Mouse (Mus musculus) spleen, adult 2 months (tissue): ENCODE results near the gene Cyp24a1. TPM values are rescaled to one million over a fixed set of nuclear protein-coding genes. Genes with fewer than 3 reads are reported as not detected.
A peak's percentile ranks its signal among the peaks of the same experiment; 100 is the strongest.

Experiments used
- DNase-seq, 2 experiments: peaks; one replicate each; pipeline versions ENCODE4 v3.0.0 to v3.0.0-alpha.2; 2012 to 2021; ENCODE audit warnings: low spot score in 2 of 2, low read depth in 1 of 2
- H3K27ac ChIP-seq: fragments of 200-500 bp; 2 replicates; pipeline ENCODE4 v1.5.1; 2012; ENCODE audit warnings: low read length, inconsistent platforms; ENCODE audit not compliant: insufficient read depth
- H3K27me3 ChIP-seq: fragments of 200-500 bp; 2 replicates; pipeline ENCODE4 v1.6.1; 2012; ENCODE audit warnings: mild to moderate bottlenecking, moderate library complexity, low read length, inconsistent platforms; ENCODE audit not compliant: control insufficient read depth, insufficient read depth
- H3K36me3 ChIP-seq: fragments of 200-500 bp; 2 replicates; pipeline ENCODE4 v1.6.1; 2012; ENCODE audit warnings: mild to moderate bottlenecking, low read length, inconsistent platforms; ENCODE audit not compliant: control insufficient read depth, insufficient read depth
- H3K4me1 ChIP-seq: fragments of 200-500 bp; 2 replicates; pipeline ENCODE4 v1.6.1; 2011; ENCODE audit warnings: inconsistent platforms; ENCODE audit not compliant: control insufficient read depth, insufficient read depth, insufficient read length
- H3K4me3 ChIP-seq: fragments of 200-500 bp; 2 replicates; pipeline ENCODE4 v1.5.1; 2011; ENCODE audit warnings: mild to moderate bottlenecking, inconsistent platforms; ENCODE audit not compliant: insufficient read depth, insufficient read length; ENCODE audit errors: extremely low read depth
- CTCF ChIP-seq: fragments of 200-500 bp; IDR thresholded peaks from 2 replicates; pipeline ENCODE4 v1.5.1; 2011; ENCODE audit warnings: mild to moderate bottlenecking, inconsistent platforms; ENCODE audit not compliant: insufficient read depth, insufficient read length, insufficient replicate concordance; ENCODE audit errors: extremely low read depth
- POLR2A ChIP-seq: fragments of 200-500 bp; IDR thresholded peaks from 2 replicates; pipeline ENCODE4 v1.6.1; 2011; ENCODE audit warnings: low read depth, low read length, inconsistent platforms
- WGBS: fragments of 180-500 bp; shearing (Covaris S2); methylation state at CpG from one replicate; pipeline ENCODE4 v1.1.7; 2018; 5-methylcytosine and 5-hydroxymethylcytosine counted together
- polyA plus RNA-seq: library from polyadenylated mRNA; depleted of rRNA; stranded (reverse); fragments of >200 nt; gene quantifications from 2 replicates; pipeline ENCODE4 v1.2.3, GENCODE M21; 2012

Cyp24a1 gene
- polyA plus RNA-seq, 1 experiment = not detected

DNA sequence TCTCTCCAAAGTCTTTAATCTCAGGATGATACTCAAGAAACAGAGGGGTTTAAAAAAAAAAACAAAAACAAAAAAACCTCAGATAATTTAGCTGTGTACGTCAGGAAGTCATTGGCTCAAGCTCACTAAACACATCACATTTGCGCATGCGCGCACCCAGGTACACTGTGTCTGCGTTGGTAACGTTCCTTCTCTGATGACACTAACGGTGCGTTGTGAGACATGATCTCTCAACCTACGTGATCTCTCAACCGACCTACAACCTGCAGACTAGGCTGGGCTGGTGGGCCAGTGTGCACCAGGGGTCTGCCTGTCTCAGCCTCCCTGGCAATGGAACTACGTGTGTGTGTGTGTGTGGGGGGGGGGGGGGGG is 37.8 kb upstream of the Cyp24a1 start:
- no peak for TF ChIP-seq CTCF
- no peak for TF ChIP-seq POLR2A
- H3K4me1 ChIP-seq = no peaks in the 10 kb centered on the region
- no peaks in the 10 kb centered on the region for H3K36me3 ChIP-seq
- no peak overlapping the region for H3K4me3 ChIP-seq
- no peaks in the 10 kb centered on the region for H3K27me3 ChIP-seq
- no peak for DNase-seq
- no peak overlapping the region for H3K27ac ChIP-seq
- 88% methylated on average over 11 of the region's 11 CpGs for WGBS

DNA sequence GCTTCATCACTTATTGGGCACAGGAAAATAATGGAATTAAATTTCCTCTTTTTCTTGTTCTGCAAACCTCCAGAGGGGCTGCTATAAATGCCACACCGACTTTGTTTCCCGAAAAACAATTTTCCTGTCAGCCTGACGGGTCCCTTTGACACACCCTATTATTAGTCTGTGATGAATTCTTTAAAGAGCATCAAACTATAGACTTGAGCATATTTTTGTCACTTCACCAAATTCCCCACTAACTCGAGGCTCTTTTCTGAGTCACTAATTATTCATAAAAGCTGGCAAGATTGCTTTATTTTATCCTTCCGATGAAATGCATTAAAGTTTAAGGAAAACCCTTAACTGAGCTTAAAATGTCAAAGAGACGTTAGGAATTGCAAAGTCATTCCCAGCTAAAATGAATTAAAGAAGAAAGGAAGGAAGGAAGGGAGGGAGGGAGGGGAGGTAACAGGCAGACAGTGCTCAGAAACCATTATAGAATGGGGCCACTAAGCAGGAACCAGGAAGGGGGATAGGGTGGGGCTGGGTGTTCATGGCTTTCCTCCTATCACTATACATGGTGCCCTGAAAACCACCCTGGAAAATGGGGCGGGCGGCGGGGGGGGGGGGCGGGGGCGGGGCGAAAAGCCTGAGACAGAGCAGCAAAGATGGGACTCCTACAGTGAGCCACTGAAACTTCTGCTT is 37.3 kb upstream of the Cyp24a1 start:
- Histone ChIP-seq H3K4me1 (no peaks in the 10 kb centered on the region), H3K27me3 (no peaks in the 10 kb centered on the region), H3K27ac (no peak overlapping the region), H3K4me3 (no peak overlapping the region), H3K36me3 (no peaks in the 10 kb centered on the region)
- 17% methylated on average over 12 of the region's 12 CpGs for WGBS
- TF ChIP-seq CTCF (no peak), POLR2A (no peak)
- no peak for DNase-seq

DNA sequence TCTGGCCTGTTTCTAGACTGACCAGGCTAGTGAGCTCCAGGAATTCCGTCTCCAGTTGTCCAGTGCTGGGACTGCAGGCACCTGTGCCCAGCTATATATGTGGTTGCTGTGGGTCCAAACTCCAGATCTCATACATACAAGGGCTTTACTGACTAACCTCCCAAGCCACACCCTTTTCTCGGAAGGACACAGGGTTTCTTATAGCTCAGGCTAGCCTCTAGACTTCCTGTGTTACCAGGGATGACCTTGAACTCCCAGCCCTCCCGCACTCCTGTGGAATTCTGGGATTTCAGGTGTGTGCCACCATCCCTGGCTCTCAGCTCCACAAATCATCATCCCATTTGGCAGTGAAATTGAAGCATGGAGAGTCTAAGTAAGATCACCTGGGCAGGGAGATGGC is 33.3 kb upstream of the Cyp24a1 start:
- Histone ChIP-seq H3K4me3 (no peak overlapping the region), H3K4me1 (no peaks in the 10 kb centered on the region)
- no peak for DNase-seq

DNA sequence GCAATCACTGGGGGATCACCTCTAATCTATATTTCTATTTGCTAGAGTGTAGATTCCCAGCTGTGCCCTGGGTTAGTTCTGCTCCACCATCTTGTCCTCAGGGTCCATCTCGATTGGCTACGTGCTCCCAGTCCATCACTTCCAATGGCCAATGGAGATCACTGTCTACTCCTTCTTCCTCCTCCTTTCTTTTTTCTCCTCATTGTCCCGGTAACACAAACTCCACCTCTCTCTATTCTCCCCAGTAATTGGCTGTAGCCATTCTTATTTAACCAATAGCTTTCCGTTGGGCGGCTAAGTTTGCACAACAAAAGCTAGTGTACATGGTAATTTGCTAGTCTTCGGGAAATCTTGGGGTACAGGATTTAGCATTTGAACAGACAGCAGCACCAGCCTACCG is 32.8 kb upstream of the Cyp24a1 start:
- no peaks in the 10 kb centered on the region for H3K36me3 ChIP-seq
- DNase-seq = no peak
- no peak overlapping the region for H3K4me3 ChIP-seq
- H3K27me3 ChIP-seq = no peaks in the 10 kb centered on the region
- WGBS = 90% methylated on average over 7 of the region's 7 CpGs
- no peak overlapping the region for H3K27ac ChIP-seq
- no peaks in the 10 kb centered on the region for H3K4me1 ChIP-seq
- no peak for TF ChIP-seq CTCF
- TF ChIP-seq POLR2A = no peak

More for the DNA sequence above, 33.3 kb upstream of the Cyp24a1 start:
- Histone ChIP-seq H3K27me3 (no peaks in the 10 kb centered on the region), H3K36me3 (no peaks in the 10 kb centered on the region), H3K27ac (no peak overlapping the region)
- TF ChIP-seq CTCF (no peak), POLR2A (no peak)
- 84% methylated on average over 3 of the region's 3 CpGs for WGBS

DNA sequence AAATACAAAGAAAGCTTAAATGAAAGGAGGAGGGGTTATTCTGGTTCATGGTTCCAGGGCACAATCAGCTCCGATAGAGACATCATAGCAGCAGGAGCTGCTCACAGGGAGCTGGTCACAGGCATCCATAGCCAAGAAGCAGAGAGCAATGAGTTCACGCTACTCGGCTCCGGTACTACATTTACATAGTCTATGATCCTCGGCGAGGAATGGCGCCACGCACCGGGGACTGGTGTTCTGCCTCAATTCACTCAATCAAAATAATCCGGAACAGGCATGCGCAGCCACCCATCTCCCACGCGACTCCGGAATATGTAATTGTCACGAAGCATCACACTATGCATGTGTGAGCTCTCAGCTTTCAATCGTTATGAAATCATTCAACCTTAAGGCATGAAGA is 31.1 kb upstream of the Cyp24a1 start:
- H3K36me3 ChIP-seq = no peaks in the 10 kb centered on the region
- TF ChIP-seq POLR2A = no peak
- DNase-seq = no peak
- no peaks in the 10 kb centered on the region for H3K27me3 ChIP-seq
- no peak overlapping the region for H3K4me3 ChIP-seq
- 92% methylated on average over 16 of the region's 16 CpGs for WGBS
- no peaks in the 10 kb centered on the region for H3K4me1 ChIP-seq
- H3K27ac ChIP-seq = no peak overlapping the region

DNA sequence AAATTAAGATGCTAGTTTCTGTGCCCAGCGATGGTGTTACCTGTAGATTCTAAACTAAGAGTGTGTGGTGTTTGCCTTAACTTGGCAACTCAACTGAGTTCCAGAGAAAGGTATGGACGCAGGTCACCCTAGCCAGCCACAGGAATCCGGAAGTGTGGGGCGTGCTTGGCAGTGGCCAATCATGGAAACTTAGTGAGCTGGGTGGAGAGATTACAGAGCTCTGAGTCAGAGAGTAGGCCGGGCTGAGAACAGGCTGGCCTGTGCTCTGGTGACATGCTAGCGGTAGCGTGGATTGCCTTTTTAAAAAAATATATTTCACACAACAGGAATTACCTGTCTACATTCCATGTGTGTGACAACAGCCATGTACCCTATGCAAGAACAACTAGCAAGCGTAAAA is 29.6 kb upstream of the Cyp24a1 start:
- H3K36me3 ChIP-seq = no peaks in the 10 kb centered on the region
- H3K27me3 ChIP-seq = no peaks in the 10 kb centered on the region
- no peak overlapping the region for H3K4me3 ChIP-seq
- H3K4me1 ChIP-seq = no peaks in the 10 kb centered on the region
- WGBS = 89% methylated on average over 8 of the region's 8 CpGs
- H3K27ac ChIP-seq = no peak overlapping the region
- DNase-seq = no peak
- TF ChIP-seq POLR2A (no peak), CTCF (no peak)

DNA sequence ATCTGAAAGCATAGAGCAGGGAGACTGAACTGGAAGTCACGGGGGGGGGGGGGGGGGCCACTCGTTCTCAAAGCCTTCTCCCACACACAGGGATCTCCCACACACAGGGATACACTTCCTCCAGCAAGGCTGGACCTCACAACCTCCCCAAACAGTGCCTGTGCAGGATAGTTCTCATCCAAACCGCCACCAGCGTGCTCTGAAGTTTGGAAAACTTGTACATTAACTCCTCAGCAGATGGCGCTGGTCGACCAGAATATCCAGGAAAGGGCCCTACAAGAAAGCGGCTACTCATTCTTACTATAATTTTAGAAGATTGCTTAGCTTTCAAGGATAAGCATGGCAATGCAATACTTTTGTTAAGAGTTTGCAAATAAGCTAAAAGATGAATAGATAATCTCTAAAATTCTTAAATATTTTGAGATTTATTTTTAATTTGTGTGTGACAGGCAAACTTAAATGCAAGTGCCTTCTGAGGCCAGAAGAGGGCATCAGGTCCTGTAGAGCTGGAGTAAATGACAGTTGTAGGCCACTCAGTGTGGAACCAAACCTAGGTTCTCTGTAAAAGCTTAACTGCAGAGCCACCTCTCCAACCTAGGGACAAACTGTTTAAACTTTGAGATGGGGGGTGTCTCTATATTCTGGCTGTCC is 23.5 kb upstream of the Cyp24a1 start:
- TF ChIP-seq POLR2A (no peak), CTCF (peak; percentile 32; the same call in 1 of the 2 replicates)
- no peak for DNase-seq
- Histone ChIP-seq H3K4me1 (no peaks in the 10 kb centered on the region), H3K27me3 (no peaks in the 10 kb centered on the region), H3K36me3 (peaks cover 23% of the 10 kb centered on the region), H3K27ac (no peak overlapping the region), H3K4me3 (no peak overlapping the region)
- WGBS = 17% methylated on average over 7 of the region's 7 CpGs
